Mouse (Mus musculus) urinary bladder, postnatal 4 days (tissue): Measurements from ENCODE around the gene Atp5k.
A peak's percentile ranks its signal among the peaks of the same experiment; 100 is the strongest.

Experiments used
- DNase-seq, 2 experiments: peaks; one replicate each; pipeline ENCODE4 v3.0.0; 2021 to 2022; ENCODE audit warnings: low spot score in 2 of 2

Atp5k gene

GRCm38 (mm10) chr5:108433804-108434587 is at the start of gene Atp5k:
Gene Atp5k, minus strand, starts transcription at chr5:108434448.
- peak; percentile 85 to 94 for DNase-seq

GRCm38 (mm10) chr5:108483006-108483405 is 48.8 kb upstream of the Atp5k start:
- DNase-seq, result no peak

GRCm38 (mm10) chr5:108475977-108476376 is 41.7 kb upstream of the Atp5k start:
- DNase-seq, result no peak

- no peak for DNase-seq
Measured at GRCm38 (mm10) chr5:108473737-108474136, 39.5 kb upstream of the Atp5k start.

GRCm38 (mm10) chr5:108469617-108470016 is 35.4 kb upstream of the Atp5k start:
- DNase-seq, result no peak

- DNase-seq, result no peak
Measured at GRCm38 (mm10) chr5:108466647-108467046, 32.4 kb upstream of the Atp5k start.

- DNase-seq, result no peak
Measured at GRCm38 (mm10) chr5:108465131-108465891, 31.1 kb upstream of the Atp5k start.

GRCm38 (mm10) chr5:108462446-108462845 is 28.2 kb upstream of the Atp5k start:
- no peak for DNase-seq

- DNase-seq, result peak; percentile 96 to 98
Measured at GRCm38 (mm10) chr5:108461082-108462065, 27.1 kb upstream of the Atp5k start, which contains the start of gene Pcgf3. Gene Pcgf3, plus strand, starts transcription at chr5:108461232.

- no peak for DNase-seq
Measured at GRCm38 (mm10) chr5:108460461-108460860, 26.2 kb upstream of the Atp5k start.

GRCm38 (mm10) chr5:108458706-108459105 is 24.5 kb upstream of the Atp5k start:
- no peak for DNase-seq

- DNase-seq, result no peak
Measured at GRCm38 (mm10) chr5:108454094-108454493, 19.8 kb upstream of the Atp5k start.

GRCm38 (mm10) chr5:108452422-108452821 is 18.2 kb upstream of the Atp5k start:
- DNase-seq, result no peak

- DNase-seq, result no peak
Measured at GRCm38 (mm10) chr5:108451611-108452010, 17.4 kb upstream of the Atp5k start.

GRCm38 (mm10) chr5:108450837-108451540 is 16.7 kb upstream of the Atp5k start:
- DNase-seq, result no peak

- peak; percentile 68 to 76 for DNase-seq
Measured at GRCm38 (mm10) chr5:108448785-108449668, 14.8 kb upstream of the Atp5k start, which contains the start of gene Mfsd7a. Gene Mfsd7a, minus strand, starts transcription at chr5:108448891.

GRCm38 (mm10) chr5:108447857-108448256 is 13.6 kb upstream of the Atp5k start:
- DNase-seq, result no peak

- no peak for DNase-seq
Measured at GRCm38 (mm10) chr5:108446973-108447372, 12.7 kb upstream of the Atp5k start.

GRCm38 (mm10) chr5:108436101-108436500 is 1.9 kb upstream of the Atp5k start:
- no peak for DNase-seq

GRCm38 (mm10) chr5:108431196-108431595 is 3.1 kb downstream of the Atp5k start:
- no peak for DNase-seq
